Mouse (Mus musculus) embryo, embryonic 10 days (tissue): ENCODE results near the gene Atl3.

ENCODE experiments used
- DNase-seq: peaks from one replicate; pipeline ENCODE4 v3.0.0-alpha.2; 2015; ENCODE audit warnings: low spot score

The Atl3 gene

GRCm38 (mm10) chr19:7559986-7560385 is 66.1 kb downstream of the Atl3 start:
- no peak for DNase-seq

GRCm38 (mm10) chr19:7561456-7561855 is 67.6 kb downstream of the Atl3 start:
- no peak for DNase-seq

GRCm38 (mm10) chr19:7562601-7563129 is 68.8 kb downstream of the Atl3 start:
- no peak for DNase-seq

GRCm38 (mm10) chr19:7563676-7564075 is 69.8 kb downstream of the Atl3 start:
- no peak for DNase-seq

- no peak for DNase-seq
Measured at GRCm38 (mm10) chr19:7564457-7564856, 70.6 kb downstream of the Atl3 start.

GRCm38 (mm10) chr19:7566826-7567225 is 73.0 kb downstream of the Atl3 start:
- DNase-seq = no peak

GRCm38 (mm10) chr19:7568364-7568763 is 74.5 kb downstream of the Atl3 start:
- peak; percentile 54 for DNase-seq

GRCm38 (mm10) chr19:7569650-7570049 is 75.8 kb downstream of the Atl3 start:
- DNase-seq = no peak

GRCm38 (mm10) chr19:7576180-7576579 is 82.3 kb downstream of the Atl3 start:
- DNase-seq = no peak

GRCm38 (mm10) chr19:7577710-7578109 is 83.9 kb downstream of the Atl3 start:
- no peak for DNase-seq

- no peak for DNase-seq
Measured at GRCm38 (mm10) chr19:7581042-7581441, 87.2 kb downstream of the Atl3 start.

- DNase-seq = peak; percentile 25
Measured at GRCm38 (mm10) chr19:7583101-7583500, 89.3 kb downstream of the Atl3 start.

GRCm38 (mm10) chr19:7583599-7583998 is 89.8 kb downstream of the Atl3 start:
- DNase-seq = no peak

- no peak for DNase-seq
Measured at GRCm38 (mm10) chr19:7585279-7585678, 91.4 kb downstream of the Atl3 start.

- DNase-seq = no peak
Measured at GRCm38 (mm10) chr19:7585764-7586163, 91.9 kb downstream of the Atl3 start.
